Mouse (Mus musculus) embryo, embryonic 9.5 days (tissue): ENCODE measurements around the gene Cdan1.
A peak's percentile ranks its signal among the peaks of the same experiment; 100 is the strongest.

Source experiments
- DNase-seq: peaks from one replicate; pipeline ENCODE4 v3.0.0-alpha.2; 2017; ENCODE audit errors: extremely low spot score

The Cdan1 gene

GRCm38 (mm10) chr2:120849449-120850423 is at the start of gene Cdan1:
Cdan1 (minus strand) TSS chr2:120850128.
- DNase-seq = peak; percentile 58

- no peak for DNase-seq
Measured at GRCm38 (mm10) chr2:120896361-120896760, 46.4 kb upstream of the Cdan1 start.

GRCm38 (mm10) chr2:120887601-120888000 is 37.7 kb upstream of the Cdan1 start:
- no peak for DNase-seq

GRCm38 (mm10) chr2:120873192-120873591 is 23.3 kb upstream of the Cdan1 start:
- DNase-seq = no peak

GRCm38 (mm10) chr2:120871447-120872336 is 21.8 kb upstream of the Cdan1 start:
- no peak for DNase-seq

GRCm38 (mm10) chr2:120867336-120867735 is 17.4 kb upstream of the Cdan1 start:
- DNase-seq = no peak

- DNase-seq = peak; percentile 17
Measured at GRCm38 (mm10) chr2:120866561-120866960, 16.6 kb upstream of the Cdan1 start.

GRCm38 (mm10) chr2:120863389-120863788 is 13.5 kb upstream of the Cdan1 start:
- DNase-seq = no peak

GRCm38 (mm10) chr2:120860699-120861098 is 10.8 kb upstream of the Cdan1 start:
- no peak for DNase-seq

GRCm38 (mm10) chr2:120858131-120858530 is 8.2 kb upstream of the Cdan1 start:
- no peak for DNase-seq

GRCm38 (mm10) chr2:120853151-120853550 is 3.2 kb upstream of the Cdan1 start:
- DNase-seq = no peak

GRCm38 (mm10) chr2:120852626-120853025 is 2.7 kb upstream of the Cdan1 start:
- no peak for DNase-seq

GRCm38 (mm10) chr2:120850424-120851082 is 625 bp upstream of the Cdan1 start, which contains the start of gene Ttbk2:
Ttbk2 (minus strand) TSS chr2:120850604.
- DNase-seq = peak; percentile 99

GRCm38 (mm10) chr2:120845280-120845679 is 4.6 kb downstream of the Cdan1 start:
- DNase-seq = no peak

- DNase-seq = no peak
Measured at GRCm38 (mm10) chr2:120843990-120844389, 5.9 kb downstream of the Cdan1 start.

GRCm38 (mm10) chr2:120841211-120841610 is 8.7 kb downstream of the Cdan1 start:
- DNase-seq = no peak

GRCm38 (mm10) chr2:120835167-120835566 is 14.8 kb downstream of the Cdan1 start:
- no peak for DNase-seq

GRCm38 (mm10) chr2:120826936-120827638 is 22.8 kb downstream of the Cdan1 start:
- no peak for DNase-seq

GRCm38 (mm10) chr2:120770265-120770935 is 79.5 kb downstream of the Cdan1 start:
- no peak for DNase-seq

GRCm38 (mm10) chr2:120761922-120762321 is 88.0 kb downstream of the Cdan1 start:
- DNase-seq = no peak
